Mouse (Mus musculus): ENCODE measurements around the gene Ccdc51.
"Not testable (repeated sequence)": the region's sequence is repeated elsewhere in the genome, so short reads cannot be mapped to it uniquely, and the experiment has no call there.

GRCm38 (mm10) chr9:109140414-109140813, 58.1 kb downstream of the Ccdc51 start:
- peak; percentile 50 for TF ChIP-seq CTCF (IDR thresholded peaks at IDR 0.05)
- TF ChIP-seq EP300 (IDR thresholded peaks at IDR 0.05), result not testable (repeated sequence)

Data from lung, postnatal 0 days (tissue).